8 mouse cellular contexts compared by ENCODE assay signal in the genomic region with DNA sequence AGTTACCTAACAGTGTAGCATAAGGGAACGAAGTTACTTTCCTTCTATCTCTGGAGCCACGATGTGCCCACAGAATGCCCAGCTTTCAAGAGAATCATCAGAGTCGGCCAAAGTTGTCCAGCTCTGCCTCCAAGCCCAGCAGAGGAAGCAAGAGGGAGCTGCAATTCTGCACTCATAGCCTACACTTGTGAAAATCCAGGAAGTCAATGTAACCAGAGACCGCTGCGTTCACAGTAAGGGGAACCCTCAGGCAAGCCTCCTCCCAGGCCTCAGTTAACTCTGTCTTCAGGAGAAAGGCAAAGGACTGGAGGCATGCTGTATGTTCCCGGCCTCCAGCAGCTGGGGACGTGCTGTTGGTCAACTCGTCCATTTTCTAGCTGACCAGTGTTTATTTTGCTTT. TPM values are rescaled to one million over a fixed set of nuclear protein-coding genes. Genes with fewer than 3 reads are reported as not detected.
A peak's percentile ranks its signal among the peaks of the same experiment; 100 is the strongest.
DNase-seq lines count a peak whose midpoint lies in the region; ATAC-seq and TF ChIP-seq lines count a peak whose summit lies in the region.

No protein-coding gene starts in this region.

- intact Hi-C loops in gastrocnemius, adult 2 months (cut with DNase I): no loop called here

- no peaks in the 10 kb centered on the region for H3K9me3 ChIP-seq in hindbrain, embryonic 14.5 days (ENCODE audit: control insufficient read depth, low read length)
- H3K9me3 ChIP-seq in midbrain, embryonic 13.5 days: no peaks in the 10 kb centered on the region

- WGBS in hindbrain, embryonic 14.5 days: 43% methylated on average over 8 of the region's 8 CpGs
- 57% methylated on average over 8 of the region's 8 CpGs for WGBS in midbrain, embryonic 13.5 days

- no peaks in the 10 kb centered on the region for H3K36me3 ChIP-seq in hindbrain, embryonic 14.5 days (replicated peaks; ENCODE audit: control insufficient read depth, insufficient read depth)
- no peaks in the 10 kb centered on the region for H3K36me3 ChIP-seq in midbrain, embryonic 13.5 days

- no peak overlapping the region for H3K9ac ChIP-seq in hindbrain, embryonic 14.5 days
- H3K9ac ChIP-seq in midbrain, embryonic 13.5 days (replicated peaks): peak overlapping the region; percentile 92; the same call in 1 of the 2 replicates

- no peak for DNase-seq in gastrocnemius, adult 2 months
- DNase-seq in gastrocnemius, adult 18-20 months (ENCODE audit: low spot score): no peak
- peak; percentile 61 for DNase-seq in embryo, embryonic 11 days
- DNase-seq in hindbrain, embryonic 14.5 days (ENCODE audit: low spot score): no peak
- DNase-seq in natural killer cell, adult 2 months (ENCODE audit: low spot score in 2 of 2): no peak
- DNase-seq in adipocyte (ENCODE audit: low spot score): no peak
- DNase-seq in layer of hippocampus, adult 11-12 months (ENCODE audit: low spot score): no peak

- ATAC-seq in hindbrain, embryonic 14.5 days (ENCODE audit: low FRiP score): no peak
- no peak for ATAC-seq in midbrain, embryonic 13.5 days

- H3K4me3 ChIP-seq in gastrocnemius, adult 2 months: peak overlapping the region; percentile 93
- H3K4me3 ChIP-seq in hindbrain, embryonic 14.5 days (replicated peaks; ENCODE audit: low read length): peak overlapping the region; percentile 70
- peak overlapping the region; percentile 72 for H3K4me3 ChIP-seq in midbrain, embryonic 13.5 days (replicated peaks)

- peak overlapping the region; percentile 94 for H3K27ac ChIP-seq in gastrocnemius, adult 2 months
- peak overlapping the region; percentile 63; the same call in 1 of the 2 replicates for H3K27ac ChIP-seq in hindbrain, embryonic 14.5 days
- peak overlapping the region; percentile 68; the same call in 1 of the 2 replicates for H3K27ac ChIP-seq in midbrain, embryonic 13.5 days

- peaks cover 44% of the 10 kb centered on the region for H3K4me1 ChIP-seq in hindbrain, embryonic 14.5 days (replicated peaks; ENCODE audit: control insufficient read depth, insufficient read depth, low read length)
- H3K4me1 ChIP-seq in midbrain, embryonic 13.5 days (replicated peaks): peaks cover 65% of the 10 kb centered on the region

- peak overlapping the region; percentile 97 for H3K4me2 ChIP-seq in hindbrain, embryonic 14.5 days (replicated peaks)
- peak overlapping the region; percentile 89 for H3K4me2 ChIP-seq in midbrain, embryonic 13.5 days (replicated peaks)

- peaks cover 9% of the 10 kb centered on the region; the same call in 1 of the 2 replicates for H3K27me3 ChIP-seq in hindbrain, embryonic 14.5 days (ENCODE audit: control insufficient read depth, insufficient read depth, low read length)
- peaks cover 20% of the 10 kb centered on the region for H3K27me3 ChIP-seq in midbrain, embryonic 13.5 days

- no peak for TF ChIP-seq CTCF in gastrocnemius, adult 2 months (IDR thresholded peaks at IDR 0.05)

RNA-seq across cellular contexts. Expression of gene Gm20696, which starts 0.7 kb away (rescaled TPM):
- total RNA-seq in gastrocnemius, adult 2 months (2021): 1 to 10 TPM; 1.2 to 1.3 TPM
- 1 to 10 TPM; 1.0 to 1.4 TPM for total RNA-seq in gastrocnemius, adult 18-20 months (2021)
- polyA plus RNA-seq in hindbrain, embryonic 14.5 days (2014; fragmentation: Nextera tagmentation; extraction: Ambion mirVana): 2.4 and 2.6 TPM in 2 replicates
- 3.2 and 3.6 TPM in 2 replicates for polyA plus RNA-seq in midbrain, embryonic 13.5 days (2015; fragmentation: Nextera tagmentation; extraction: Ambion mirVana)

RNA-seq across cellular contexts. Expression of gene Eif4e3, which starts 0.7 kb away (rescaled TPM):
- 10 to 100 TPM; 23.5 to 29.4 TPM for total RNA-seq in gastrocnemius, adult 2 months (2021)
- 10 to 100 TPM; 27.4 to 28.5 TPM for total RNA-seq in gastrocnemius, adult 18-20 months (2021)
- 6.0 and 6.6 TPM in 2 replicates for polyA plus RNA-seq in hindbrain, embryonic 14.5 days (2014; fragmentation: Nextera tagmentation; extraction: Ambion mirVana)
- polyA plus RNA-seq in midbrain, embryonic 13.5 days (2015; fragmentation: Nextera tagmentation; extraction: Ambion mirVana): 8.8 and 9.8 TPM in 2 replicates

RNA-seq across cellular contexts. Expression of gene Gpr27, which starts 25.2 kb away (rescaled TPM):
- total RNA-seq in gastrocnemius, adult 2 months (2021): 1 to 10 TPM in 1 of 2 experiments, under 1 TPM in 1; 0.20 to 1.1 TPM
- under 1 TPM; 0.48 to 0.71 TPM for total RNA-seq in gastrocnemius, adult 18-20 months (2021)
- polyA plus RNA-seq in hindbrain, embryonic 14.5 days (2014; fragmentation: Nextera tagmentation; extraction: Ambion mirVana): 23.0 and 27.9 TPM in 2 replicates
- polyA plus RNA-seq in midbrain, embryonic 13.5 days (2015; fragmentation: Nextera tagmentation; extraction: Ambion mirVana): 8.4 and 9.0 TPM in 2 replicates

RNA-seq across cellular contexts. Expression of gene Prok2, which starts 58.9 kb away (rescaled TPM):
- not detected for total RNA-seq in gastrocnemius, adult 2 months (2021)
- not detected for total RNA-seq in gastrocnemius, adult 18-20 months (2021)
- 0.18 TPM in 1 of 2 replicates, not detected in the other for polyA plus RNA-seq in hindbrain, embryonic 14.5 days (2014; fragmentation: Nextera tagmentation; extraction: Ambion mirVana)
- 0.32 and 0.39 TPM in 2 replicates for polyA plus RNA-seq in midbrain, embryonic 13.5 days (2015; fragmentation: Nextera tagmentation; extraction: Ambion mirVana)
